Mouse (Mus musculus): Measurements from ENCODE around the gene G0s2.
"Not testable (repeated sequence)": the region's sequence is repeated elsewhere in the genome, so short reads cannot be mapped to it uniquely, and the experiment has no call there.

G0s2 gene

DNA sequence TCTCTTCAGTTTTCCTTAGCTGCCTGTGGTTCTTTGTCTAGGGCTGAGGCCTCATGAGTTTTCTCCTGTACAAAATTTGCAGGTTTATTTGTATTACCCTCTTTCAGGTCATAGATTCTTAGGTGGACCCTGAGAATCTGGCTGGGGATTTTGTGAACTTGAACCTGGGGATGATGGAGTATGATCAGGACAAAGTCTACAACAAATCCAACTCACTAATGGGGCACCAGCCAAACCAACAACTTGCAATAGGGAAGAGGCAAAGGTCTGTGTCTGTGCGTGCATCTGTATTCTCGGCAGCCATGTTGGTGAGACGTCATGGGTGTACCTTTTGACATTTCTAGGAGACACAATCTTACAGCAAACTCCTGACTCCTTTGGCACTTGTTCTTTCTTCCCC is 16.1 kb upstream of the G0s2 start:
- DNase-seq (ENCODE audit: low spot score in 2 of 2), result no peak

DNA sequence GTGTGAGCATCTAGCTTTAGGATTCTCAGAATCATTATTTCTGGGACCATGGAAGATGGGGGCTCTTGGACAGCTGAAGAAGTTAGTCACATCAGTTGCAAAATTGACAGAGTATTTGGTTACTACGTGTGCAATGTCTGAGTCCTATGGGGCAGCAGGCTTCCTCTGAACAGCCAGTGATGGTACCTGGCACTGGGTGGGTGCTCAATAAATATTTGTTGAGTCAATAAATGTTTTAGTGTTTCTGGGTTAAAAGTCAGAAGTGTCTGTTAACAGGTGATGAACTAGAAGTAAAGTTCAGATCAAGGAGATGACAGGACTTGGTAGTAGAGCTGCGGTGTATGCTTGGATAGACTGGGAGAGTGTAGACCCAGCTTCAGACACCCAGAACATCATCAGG is 14.6 kb upstream of the G0s2 start:
- no peak for DNase-seq (ENCODE audit: low spot score in 2 of 2)

DNA sequence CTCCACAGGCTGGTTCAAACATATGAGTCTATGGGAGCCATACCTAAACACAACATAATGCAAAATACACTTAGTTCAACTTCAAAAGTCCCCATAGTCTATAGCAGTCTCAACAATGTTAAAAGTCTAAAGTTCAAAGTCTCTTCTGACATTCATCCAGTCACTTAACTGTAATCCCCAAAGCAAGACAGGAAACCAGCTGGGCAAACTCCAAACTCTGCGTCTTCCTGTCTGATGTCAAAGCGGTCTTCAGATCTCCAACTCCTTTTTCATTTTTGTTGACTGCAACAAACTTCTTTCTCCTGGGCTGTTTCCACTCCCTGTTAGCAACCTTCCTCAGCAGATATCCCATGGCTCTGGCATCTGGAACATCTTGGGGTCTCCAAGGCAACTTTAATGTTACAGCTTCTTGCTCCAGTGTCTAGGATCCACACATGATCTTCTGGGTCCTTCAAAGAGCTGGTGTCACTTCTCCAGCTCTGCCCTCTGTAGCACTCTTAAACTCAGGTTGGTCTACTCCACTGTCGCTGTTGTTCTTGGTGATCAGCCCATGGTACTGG is 12.8 kb upstream of the G0s2 start:
- not testable (repeated sequence) for DNase-seq (ENCODE audit: low spot score in 2 of 2)

DNA sequence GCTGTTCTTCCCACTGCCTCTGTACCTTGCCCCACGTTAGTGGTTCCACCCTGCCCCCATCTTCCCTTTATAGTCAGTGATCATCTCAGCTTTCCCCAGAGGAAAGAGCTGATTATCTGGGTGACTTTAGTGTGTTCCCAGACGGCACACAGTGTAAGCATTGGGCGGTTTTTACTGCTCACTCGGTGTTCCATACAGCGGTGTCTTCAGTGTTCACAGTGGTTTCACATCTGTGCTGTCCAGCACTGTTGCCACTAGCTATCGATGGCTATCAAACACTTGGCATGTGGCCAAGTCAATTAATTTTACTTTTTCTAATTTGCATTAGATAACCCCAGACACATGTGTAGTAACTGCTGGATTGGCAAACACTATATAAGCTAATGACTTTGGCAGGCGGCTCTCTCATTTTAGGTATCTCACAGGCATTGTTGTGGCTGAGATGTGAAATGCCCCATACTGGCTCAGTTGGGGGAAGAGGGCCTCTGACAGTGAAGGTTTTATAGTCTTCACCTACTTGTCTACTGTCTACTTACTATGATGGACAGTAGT is 11.3 kb upstream of the G0s2 start:
- no peak for DNase-seq (ENCODE audit: low spot score in 2 of 2)

DNA sequence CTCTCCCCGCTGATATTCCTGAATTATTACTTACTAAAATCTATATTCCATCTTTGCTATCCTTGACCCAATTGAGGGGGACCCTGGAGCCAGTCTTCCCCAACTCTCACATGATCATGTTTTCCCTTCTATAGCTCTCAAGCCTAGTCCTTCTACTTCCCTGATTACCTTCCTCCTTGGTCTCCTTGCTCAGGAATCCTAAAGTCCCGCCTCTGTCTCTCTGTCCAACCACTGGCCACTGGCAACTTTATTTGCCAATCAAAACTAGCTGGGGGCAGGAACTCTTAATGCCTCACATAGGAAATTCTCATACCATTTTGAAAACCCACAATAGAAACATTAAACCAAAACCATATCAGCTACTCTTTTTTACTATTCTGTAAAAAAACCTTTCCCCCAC is 8.3 kb upstream of the G0s2 start:
- no peak for DNase-seq (ENCODE audit: low spot score in 2 of 2)

DNA sequence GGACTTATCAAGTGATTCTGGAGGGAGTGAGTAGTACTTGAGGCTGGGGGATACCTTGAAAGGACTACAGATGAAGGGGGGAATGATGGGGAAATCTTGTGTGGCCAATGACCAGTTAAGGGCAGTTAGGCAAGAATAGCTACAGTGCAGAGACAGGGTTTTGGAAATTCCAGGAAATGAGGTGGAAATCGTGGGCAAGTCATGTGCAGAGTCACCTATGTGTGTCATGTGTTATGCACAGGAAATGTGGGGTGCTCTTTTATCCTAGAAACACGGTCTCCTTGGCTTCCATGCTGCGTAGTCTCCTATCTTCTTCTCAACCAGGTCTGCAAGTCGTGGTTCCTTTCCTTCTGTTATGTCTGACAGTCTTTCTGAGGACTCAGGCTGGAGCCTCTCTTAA is 6.5 kb upstream of the G0s2 start:
- DNase-seq (ENCODE audit: low spot score in 2 of 2), result no peak

DNA sequence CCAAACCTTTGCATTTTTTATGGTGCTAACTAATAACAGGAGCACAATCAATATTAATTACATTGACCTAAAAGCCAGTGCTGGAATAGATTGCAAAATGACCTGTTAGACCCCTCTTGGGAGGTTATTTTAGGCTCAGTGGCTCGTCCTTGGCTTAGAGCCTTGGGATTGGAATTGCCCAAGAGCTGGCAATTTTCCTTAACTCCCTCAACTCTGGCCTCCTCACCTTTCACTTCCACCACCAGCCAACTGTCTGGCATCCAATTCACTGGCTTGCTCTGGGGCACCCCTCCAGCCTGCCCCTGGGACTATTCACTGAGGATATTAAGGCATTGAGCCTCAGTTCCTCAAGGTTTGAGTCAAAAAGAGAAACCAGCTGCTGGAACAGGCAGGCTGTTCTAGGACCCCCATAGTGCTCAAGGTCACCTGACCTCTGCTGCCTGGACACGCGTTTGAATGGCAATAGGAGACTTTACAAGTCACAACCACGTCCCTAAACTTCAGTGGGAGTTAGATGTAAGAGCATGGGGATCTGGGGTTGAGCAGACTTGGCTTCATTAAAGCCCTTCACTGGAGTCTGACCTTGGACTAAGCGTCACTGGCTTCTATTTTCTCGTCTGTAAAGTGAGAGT is 5.5 kb upstream of the G0s2 start:
- no peak for DNase-seq (ENCODE audit: low spot score in 2 of 2)

DNA sequence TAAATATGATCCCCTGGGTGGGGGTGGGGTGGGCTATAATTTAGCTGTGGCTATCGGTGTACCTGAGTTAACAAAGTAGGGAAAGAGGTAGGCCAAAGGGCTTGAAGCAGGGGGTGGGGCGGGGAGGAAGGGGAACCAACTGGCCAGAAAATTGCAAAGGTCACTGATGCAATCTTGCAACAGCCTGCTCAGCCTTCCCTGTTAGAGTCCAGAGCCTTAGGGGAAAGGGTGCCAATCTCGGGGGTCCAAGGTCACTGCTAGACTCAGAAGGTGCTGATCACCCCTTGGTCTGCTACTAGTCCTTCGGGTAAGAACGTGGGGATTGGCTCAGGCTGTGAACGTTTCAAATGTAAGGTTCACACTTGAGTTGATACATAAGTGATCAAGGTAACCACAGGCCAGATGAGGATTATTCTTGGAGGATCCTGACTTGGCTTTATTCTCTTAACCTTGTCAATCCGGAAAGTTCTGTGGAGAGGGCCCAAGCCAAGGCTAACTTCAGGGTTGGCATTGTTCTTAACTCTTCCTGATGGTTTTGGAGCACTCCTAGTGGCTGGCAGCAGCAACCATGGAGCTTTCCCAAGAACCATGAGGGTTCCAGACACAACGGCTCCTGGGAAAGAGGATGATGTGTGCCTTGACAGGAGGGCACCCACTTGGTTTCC is 1.5 kb upstream of the G0s2 start:
- no peak for DNase-seq (ENCODE audit: low spot score in 2 of 2)

DNA sequence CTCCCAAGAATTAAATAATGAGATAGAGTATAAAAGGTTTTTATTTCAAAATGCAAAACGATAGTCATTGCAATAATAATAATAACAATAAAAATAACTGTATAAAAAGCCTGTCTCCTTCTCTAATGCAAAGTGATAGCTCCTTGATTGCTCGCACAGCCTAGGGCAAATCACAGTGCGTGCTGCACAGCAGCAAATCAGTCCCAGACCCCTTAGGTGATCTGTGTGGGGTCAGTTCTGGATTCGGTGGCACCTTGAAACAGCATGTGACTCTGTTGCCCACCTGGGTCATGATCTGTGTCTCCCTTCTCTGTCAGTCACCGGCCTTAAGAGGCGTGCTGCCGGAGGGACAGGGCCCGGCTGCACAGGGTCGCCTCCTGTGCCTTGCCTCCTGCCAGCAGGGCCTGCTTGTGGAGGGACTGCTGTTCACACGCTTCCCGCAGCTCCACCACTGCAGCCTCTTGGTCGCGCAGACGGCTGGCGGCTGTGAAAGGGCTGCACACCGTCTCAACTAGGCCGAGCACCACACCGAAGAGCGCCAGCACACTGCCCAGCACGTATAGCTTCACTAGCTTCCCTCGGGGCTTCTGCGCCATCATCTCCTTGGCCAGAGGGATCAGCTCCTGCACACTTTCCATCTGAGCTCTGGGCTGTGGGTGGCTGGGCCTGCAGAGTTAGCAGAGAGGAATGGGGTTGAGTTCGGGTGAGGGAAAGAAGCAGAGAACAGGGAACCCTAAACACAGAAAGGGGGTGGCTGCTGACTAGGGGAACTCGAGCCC is 691 bp downstream of the G0s2 start:
- DNase-seq (ENCODE audit: low spot score in 2 of 2), result no peak

DNA sequence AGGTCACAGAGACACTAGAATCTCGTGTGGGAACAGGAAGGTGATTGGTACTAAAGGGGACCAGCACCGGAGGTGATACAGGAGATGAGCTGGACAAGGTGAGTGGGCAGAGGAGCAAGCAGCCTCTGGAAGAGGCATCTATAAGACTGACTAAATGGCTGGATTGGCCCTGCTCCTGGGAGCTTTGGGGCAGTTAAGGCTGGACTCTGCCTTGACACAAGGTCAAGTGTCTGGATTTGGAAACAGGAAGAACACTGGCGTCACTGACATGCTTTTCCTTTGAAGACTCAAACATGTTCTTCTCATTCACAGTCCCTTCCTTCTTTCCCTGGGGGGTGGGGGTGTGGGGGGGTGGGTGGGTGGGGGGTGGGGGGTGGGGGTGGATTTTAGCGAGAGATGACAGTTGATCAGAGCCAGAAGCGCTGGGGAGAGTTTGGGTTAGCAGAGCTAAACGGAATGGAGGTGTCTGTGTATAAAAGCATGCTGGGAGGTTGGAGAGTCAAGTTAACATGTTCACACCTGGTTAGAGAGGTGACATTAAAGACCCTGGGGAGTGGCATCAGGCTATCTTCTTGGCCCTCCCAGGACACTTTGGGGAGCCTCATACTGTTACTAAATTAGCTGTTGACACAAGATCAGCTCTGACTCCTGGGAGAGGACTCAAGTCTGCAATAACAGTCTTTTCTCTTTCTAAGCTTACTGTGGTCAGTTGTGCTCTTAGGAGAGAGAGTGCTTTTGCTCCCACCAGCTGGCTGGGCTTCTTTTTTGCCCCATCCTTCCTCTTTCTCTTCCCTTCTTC is 1.9 kb downstream of the G0s2 start:
- DNase-seq (ENCODE audit: low spot score in 2 of 2), result no peak

DNA sequence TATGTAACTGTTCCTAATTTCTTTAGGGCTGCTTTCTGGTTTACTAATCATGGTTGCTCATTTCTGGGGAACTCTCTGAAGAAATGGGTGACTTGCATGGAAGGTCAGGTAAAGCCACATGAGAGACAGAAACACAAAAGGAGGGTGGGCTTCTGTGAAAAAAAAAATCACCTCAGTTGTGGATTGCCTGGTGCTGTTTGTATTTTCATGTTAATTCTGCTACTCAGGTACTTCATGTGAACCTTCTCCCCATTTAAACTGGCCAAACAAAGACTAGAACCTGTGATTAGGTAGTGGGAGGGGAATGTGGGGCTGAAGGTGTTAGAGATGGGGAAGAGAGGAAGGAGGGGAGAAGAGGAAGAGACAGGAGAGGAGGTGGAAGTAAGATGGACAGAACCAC is 7.3 kb downstream of the G0s2 start:
- DNase-seq (ENCODE audit: low spot score in 2 of 2), result no peak

DNA sequence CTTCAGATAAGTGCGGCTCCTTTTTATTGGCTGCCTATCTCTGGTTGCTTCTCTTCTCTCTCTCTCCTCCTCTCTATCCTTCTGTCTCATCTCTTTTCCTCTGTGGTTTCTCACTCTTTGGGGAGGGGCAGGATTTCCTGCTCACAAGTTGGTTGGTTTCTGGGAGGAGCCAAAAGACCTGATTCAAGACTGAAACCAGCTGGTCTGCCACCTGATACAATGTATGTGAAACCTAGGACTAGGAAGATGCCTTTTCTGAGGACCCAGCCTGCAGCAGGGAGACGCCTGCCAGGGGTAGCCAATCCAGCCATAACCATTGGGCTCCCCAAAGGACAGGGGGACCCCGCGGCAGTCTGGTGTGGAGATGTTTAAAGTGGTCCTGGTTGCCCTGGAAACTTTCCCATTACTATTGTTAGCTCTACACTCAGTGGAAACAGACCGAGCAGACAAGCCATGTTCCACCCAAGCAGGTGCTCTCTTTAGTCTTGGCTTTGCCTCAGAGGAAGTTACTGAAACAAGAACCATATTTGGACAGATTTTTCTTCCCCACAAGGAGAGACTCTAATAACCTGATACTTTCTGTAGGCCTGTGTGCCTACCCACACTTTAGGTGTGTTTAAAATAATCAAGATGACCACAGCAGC is 8.9 kb downstream of the G0s2 start, which contains the start of gene Hsd11b1:
TSS of gene Hsd11b1 (minus strand) at position 121 of the 644 bp plus-strand sequence.
- no peak for DNase-seq (ENCODE audit: low spot score in 2 of 2)

DNA sequence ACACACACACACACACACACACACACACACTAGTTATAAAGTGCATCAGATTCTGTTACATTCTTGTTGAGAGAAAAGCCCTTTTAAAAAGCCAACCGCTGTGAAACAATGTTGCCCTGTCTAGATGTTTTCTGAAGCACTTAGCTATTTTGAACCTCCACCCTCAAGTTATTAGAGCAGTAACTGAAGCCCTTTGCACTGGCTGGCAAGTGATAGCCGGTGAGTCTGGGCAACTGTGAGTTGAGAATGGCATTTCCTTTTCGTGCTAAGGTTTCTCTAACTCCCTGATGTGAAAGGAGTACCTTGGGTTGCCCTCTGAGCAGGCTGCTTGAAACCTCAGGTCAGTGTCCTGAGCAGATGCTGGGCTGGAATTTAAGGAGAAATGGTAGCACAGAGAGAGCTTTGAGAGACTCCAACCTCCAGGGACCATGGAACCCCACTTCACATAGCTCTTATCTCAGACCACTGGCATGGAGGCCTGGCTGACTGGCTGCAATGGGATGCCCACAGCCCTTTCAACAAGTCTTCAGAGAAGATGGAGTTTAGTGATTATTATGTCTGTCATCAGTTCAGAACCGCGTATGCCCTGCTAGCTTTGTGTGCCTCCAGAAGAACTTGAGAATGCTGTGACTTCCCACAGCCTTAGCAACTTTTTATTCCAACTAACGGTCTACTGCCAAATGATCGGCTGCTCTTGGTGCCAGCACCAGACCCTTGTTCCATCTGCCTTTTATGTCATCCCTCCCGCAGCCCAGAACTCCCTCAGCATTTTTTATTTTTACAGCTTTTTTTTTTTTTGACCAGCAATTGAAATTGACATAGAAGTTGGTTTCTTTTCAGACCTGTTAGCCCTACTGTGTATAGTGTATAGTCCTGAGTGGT is 9.8 kb downstream of the G0s2 start:
- no peak for DNase-seq (ENCODE audit: low spot score in 2 of 2)

DNA sequence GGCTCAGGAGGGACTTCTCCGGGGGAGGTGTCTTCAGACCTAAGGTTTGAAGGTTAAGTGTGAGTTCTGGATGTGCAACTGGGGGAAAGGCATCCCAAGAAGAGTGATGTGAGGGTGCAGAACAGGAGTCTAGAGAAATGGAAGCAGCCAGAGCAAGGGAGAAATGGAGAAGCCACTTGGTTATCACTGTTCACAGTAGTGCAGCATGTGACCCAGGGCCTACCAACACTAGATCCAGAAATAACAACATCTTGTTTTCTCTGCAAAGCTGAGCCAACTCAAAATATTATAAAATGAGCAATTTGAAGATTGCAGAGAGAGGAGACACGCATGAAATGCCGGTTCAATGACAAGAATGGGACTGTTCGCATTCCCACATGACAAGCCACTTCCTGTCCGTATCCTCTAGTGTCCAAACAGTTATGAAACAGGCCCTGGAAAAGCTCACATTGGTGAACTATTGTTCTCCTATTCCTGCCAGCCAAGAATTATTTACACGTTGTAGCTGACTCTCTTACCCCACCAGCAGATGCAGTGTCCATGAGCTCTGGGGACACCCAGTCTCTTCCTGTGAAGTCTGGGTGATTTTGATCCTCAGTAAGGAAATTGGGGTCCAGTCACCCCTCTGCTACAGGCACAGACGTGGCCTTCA is 11.0 kb downstream of the G0s2 start:
- no peak for DNase-seq (ENCODE audit: low spot score in 2 of 2)

DNA sequence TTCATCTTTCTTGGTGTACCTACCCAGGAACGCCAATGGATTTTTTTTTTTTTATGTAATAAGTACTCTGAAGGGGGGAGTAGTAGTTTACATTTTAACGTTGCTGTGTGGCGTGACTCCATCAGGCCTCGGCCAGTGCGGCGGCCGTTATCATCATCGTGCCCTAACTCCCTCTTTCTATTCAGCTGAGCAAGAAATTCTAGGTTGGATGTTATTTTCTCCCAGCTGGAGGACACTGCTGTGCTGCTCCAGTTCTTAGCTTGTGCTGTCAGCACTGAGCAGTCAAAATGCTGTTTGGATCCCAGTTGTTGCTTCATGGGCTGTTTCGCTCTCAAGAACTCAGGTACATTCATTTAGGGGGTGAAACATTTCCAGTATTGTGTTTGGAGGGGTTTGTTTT is 13.5 kb downstream of the G0s2 start:
- DNase-seq (ENCODE audit: low spot score in 2 of 2), result no peak

DNA sequence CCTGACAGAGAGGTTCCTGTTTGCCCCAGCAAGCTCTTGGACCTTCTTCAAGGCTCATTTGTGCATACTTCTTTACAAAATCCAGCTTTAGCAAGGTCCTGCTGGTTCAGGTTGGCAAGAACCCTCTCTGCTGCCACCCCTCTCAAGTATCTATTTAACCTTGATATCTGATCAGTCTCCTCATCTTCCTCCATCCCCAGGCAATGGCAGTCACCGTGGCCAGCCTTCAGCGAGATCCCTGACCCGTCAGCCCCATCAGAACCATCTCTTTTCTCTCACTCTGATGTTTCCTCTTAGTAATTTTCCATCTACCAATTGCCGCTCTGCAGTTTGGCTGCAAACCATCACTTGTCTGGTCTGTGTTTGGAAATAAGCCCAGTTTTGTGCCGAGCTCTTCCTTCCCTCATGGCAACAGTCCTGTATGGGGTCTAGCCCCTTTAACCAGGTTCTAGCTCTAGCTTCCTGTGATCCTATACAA is 16.4 kb downstream of the G0s2 start:
- DNase-seq (ENCODE audit: low spot score in 2 of 2), result no peak

DNA sequence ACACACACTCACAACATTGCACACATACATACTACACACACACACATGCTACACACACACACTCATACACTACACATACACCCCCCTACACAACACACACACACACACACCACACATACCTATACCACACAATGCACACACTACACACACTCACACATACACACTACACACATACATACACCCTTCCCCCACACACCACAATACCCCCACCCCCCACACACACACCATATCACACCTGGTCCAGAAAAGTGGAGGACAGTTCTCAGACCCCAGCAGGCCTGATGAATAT is 16.8 kb downstream of the G0s2 start:
- no peak for DNase-seq (ENCODE audit: low spot score in 2 of 2)

DNA sequence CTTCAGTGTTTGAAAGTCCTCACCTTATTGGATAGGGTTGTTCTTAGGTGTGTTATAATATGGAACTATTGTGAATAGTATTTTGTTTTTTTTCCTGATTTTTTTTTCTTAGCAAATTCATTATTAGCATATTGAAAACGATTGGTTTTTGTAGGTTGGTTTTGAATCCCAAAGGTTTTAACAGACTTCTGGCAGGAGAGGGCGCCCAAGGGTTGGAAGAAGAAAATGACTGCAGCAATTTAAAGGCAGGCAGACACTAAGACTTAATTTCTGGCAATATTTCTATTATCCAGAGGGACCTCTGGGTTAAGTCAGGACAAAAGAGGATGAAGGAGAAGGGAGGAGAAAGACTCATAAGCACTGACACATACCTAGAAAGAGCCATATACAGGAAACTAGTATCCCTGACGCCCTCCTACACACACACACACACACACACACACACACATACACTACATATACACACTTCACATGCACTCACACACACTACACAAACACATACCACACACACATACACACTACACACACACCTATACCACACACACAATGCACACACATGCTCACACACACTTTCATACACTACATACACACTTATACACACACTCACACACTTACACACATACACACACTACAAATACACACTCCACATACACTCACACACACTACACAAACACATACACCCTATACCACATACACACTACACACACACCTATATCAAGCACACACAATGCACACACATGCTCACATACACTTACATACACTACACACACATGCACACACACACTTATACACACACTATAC is 17.3 kb downstream of the G0s2 start:
- DNase-seq (ENCODE audit: low spot score in 2 of 2), result peak in 1 of 2 experiments; percentile 49

DNA sequence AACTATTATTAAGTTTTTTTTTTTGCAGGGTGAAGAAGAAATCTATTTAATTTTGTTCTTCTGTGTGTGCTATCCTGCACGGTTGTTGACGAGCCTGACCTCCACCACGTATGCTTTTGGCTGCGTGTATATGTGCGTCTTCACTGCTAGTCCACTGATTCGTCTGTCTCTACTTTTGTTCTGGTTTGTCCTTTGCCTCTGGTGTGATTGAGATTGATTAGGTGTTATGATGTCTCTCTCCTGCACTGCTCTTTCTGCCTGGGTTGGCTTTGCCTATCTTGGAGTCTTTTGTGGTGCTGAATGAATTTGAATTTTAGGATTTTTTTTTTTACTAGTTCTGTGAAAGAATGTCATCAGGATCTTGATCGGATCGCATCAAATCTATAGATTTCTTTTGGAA is 18.0 kb downstream of the G0s2 start:
- no peak for DNase-seq (ENCODE audit: low spot score in 2 of 2)

Measured in right cerebral cortex, postnatal 36 days (tissue).